Mouse (Mus musculus) heart, postnatal 0 days (tissue): ENCODE data around the gene Tshz2. TPM values are rescaled to one million over a fixed set of nuclear protein-coding genes. Genes with fewer than 3 reads are reported as not detected.

ENCODE experiments used
- ATAC-seq: fragments of 200-750 bp; cut with Nextera tagmentation; 2 replicates; pipeline ENCODE4 v1.8.0; 2017; ENCODE audit warnings: low read depth, moderate number of reproducible peaks, moderate library complexity; ENCODE audit not compliant: insufficient read depth
- DNase-seq: peaks from one replicate; pipeline ENCODE4 v3.0.0-alpha.2; 2016; ENCODE audit warnings: low spot score
- H3K27ac ChIP-seq: fragments of 300-500 bp; sonication (generic); 2 replicates; pipeline ENCODE4 v1.5.1; 2014; ENCODE audit warnings: low read depth, mild to moderate bottlenecking
- H3K27me3 ChIP-seq: fragments of 300-500 bp; sonication (generic); 2 replicates; pipeline ENCODE4 v1.6.1; 2014; ENCODE audit warnings: low read length, mixed read lengths; ENCODE audit not compliant: control insufficient read depth, insufficient read depth
- H3K36me3 ChIP-seq: fragments of 300-500 bp; sonication (generic); replicated peaks from 2 replicates; pipeline ENCODE4 v1.6.1; 2014; ENCODE audit warnings: low read length, mixed read lengths; ENCODE audit not compliant: control insufficient read depth, insufficient read depth
- H3K4me1 ChIP-seq: fragments of 300-500 bp; sonication (generic); 2 replicates; pipeline ENCODE4 v1.6.1; 2014; ENCODE audit warnings: antibody characterized with exemption; ENCODE audit not compliant: control insufficient read depth, insufficient read depth
- H3K4me2 ChIP-seq: fragments of 300-500 bp; sonication (generic); 2 replicates; pipeline ENCODE4 v1.6.1; 2014; ENCODE audit warnings: low read depth, mild to moderate bottlenecking, low read length, moderate library complexity
- H3K4me3 ChIP-seq: fragments of 300-500 bp; sonication (generic); 2 replicates; pipeline ENCODE4 v1.5.1; 2014; ENCODE audit warnings: low read depth, low read length
- H3K9ac ChIP-seq: fragments of 300-500 bp; sonication (generic); replicated peaks from 2 replicates; pipeline ENCODE4 v1.6.1; 2014; ENCODE audit warnings: low read depth, low read length, mixed read lengths
- H3K9me3 ChIP-seq: fragments of 300-500 bp; sonication (generic); replicated peaks from 2 replicates; pipeline ENCODE4 v1.6.1; 2016; ENCODE audit warnings: low read length; ENCODE audit not compliant: control insufficient read depth
- CTCF ChIP-seq: IDR thresholded peaks from 2 replicates; pipeline ENCODE4 v1.5.1; 2016; ENCODE audit warnings: antibody characterized with exemption, control low read depth, low read depth
- EP300 ChIP-seq: IDR thresholded peaks from 2 replicates; pipeline ENCODE4 v1.6.1; 2016; ENCODE audit warnings: antibody characterized with exemption, low read depth
- WGBS: fragments of 180-500 bp; shearing (Covaris S2); extraction: QIAGEN DNeasy Blood & Tissue Kit; methylation state at CpG from one replicate; pipeline ENCODE4 v1.1.7; 2014; 5-methylcytosine and 5-hydroxymethylcytosine counted together
- polyA plus RNA-seq: library from polyadenylated mRNA; unstranded; fragments of >200 nt; fragmentation: Nextera tagmentation; extraction: Ambion mirVana; gene quantifications from 2 replicates; pipeline ENCODE4 v1.2.1, GENCODE M21; 2015
- total RNA-seq: library from RNA; depleted of rRNA; stranded (reverse); fragments of >200 nt; gene quantifications from 2 replicates; pipeline ENCODE4 v1.2.3, GENCODE M21; 2014; ENCODE audit warnings: low replicate concordance

The Tshz2 gene
- total and polyA plus RNA-seq, 2 experiments from 2014 or later, result 2.8 to 7.8 TPM

DNA sequence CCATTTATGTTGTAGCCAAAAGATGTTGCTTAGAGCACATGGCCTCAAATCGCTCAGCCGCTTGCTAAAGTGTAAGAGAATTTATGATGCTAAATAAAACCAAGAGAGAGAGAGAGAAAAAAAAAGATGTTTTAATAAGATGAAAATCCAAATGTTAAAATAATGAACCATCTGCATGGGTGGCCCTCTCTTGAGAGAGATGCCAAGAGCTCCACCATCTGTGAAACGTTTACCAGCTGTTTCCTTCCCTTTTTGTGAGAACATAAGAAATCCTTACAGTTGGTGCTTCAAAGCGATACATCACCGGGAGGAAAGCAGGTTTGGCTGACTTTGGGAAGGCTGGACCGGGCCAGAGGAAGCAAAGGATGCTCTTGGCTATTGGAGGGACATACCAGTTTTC lies 32.6 kb upstream of the Tshz2 start:
- H3K4me1 ChIP-seq, result no peaks in the 10 kb centered on the region
- no peak overlapping the region for H3K9ac ChIP-seq
- 72% methylated on average over 6 of the region's 6 CpGs for WGBS
- no peak overlapping the region for H3K27ac ChIP-seq
- DNase-seq (no peak), ATAC-seq (no peak)
- H3K4me2 ChIP-seq, result no peak overlapping the region
- H3K4me3 ChIP-seq, result no peak overlapping the region
- no peaks in the 10 kb centered on the region for H3K36me3 ChIP-seq
- TF ChIP-seq CTCF (no peak), EP300 (no peak)
- H3K9me3 ChIP-seq, result no peaks in the 10 kb centered on the region
- no peaks in the 10 kb centered on the region for H3K27me3 ChIP-seq

- no peaks in the 10 kb centered on the region for H3K9me3 ChIP-seq
- H3K36me3 ChIP-seq, result no peaks in the 10 kb centered on the region
- no peaks in the 10 kb centered on the region for H3K4me1 ChIP-seq
- no peaks in the 10 kb centered on the region for H3K27me3 ChIP-seq
- 83% methylated on average over 13 of the region's 13 CpGs for WGBS
- no peak overlapping the region for H3K27ac ChIP-seq
- ATAC-seq, result no peak
- no peak overlapping the region for H3K4me3 ChIP-seq
- no peak overlapping the region for H3K9ac ChIP-seq
- TF ChIP-seq EP300, result no peak
- no peak for TF ChIP-seq CTCF
- H3K4me2 ChIP-seq, result no peak overlapping the region
- no peak for DNase-seq
Observed at GRCm38 (mm10) chr2:169606901-169607678, 25.7 kb upstream of the Tshz2 start.

- Histone ChIP-seq H3K36me3 (no peaks in the 10 kb centered on the region), H3K9ac (no peak overlapping the region), H3K4me2 (no peak overlapping the region), H3K27ac (no peak overlapping the region), H3K4me3 (no peak overlapping the region), H3K9me3 (no peaks in the 10 kb centered on the region), H3K27me3 (no peaks in the 10 kb centered on the region), H3K4me1 (no peaks in the 10 kb centered on the region)
- ATAC-seq (no peak), DNase-seq (no peak)
- TF ChIP-seq EP300 (no peak), CTCF (no peak)
- WGBS, result 30% methylated on average over 2 of the region's 2 CpGs
Observed at GRCm38 (mm10) chr2:169607787-169608186, 25.0 kb upstream of the Tshz2 start.

DNA sequence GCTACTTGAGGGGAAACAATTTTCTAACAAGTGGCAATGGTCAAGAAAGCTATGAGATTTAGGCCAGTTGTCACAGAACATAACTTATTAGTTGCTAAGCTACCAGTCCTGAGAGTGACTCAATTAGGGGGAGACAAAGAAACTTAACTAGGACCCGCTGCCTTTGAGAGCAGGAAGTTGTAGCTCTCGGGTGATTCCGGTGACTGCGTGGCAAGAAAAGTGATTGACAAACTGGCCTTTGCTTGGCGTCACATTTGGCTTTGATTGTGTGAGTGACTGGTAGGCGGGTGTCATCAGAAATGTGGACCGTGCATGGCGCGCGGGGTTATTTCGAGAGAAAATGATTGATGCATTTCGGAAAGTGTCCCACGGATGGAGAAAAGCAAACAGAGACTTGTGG lies 22.9 kb upstream of the Tshz2 start:
- no peaks in the 10 kb centered on the region for H3K36me3 ChIP-seq
- no peaks in the 10 kb centered on the region; the same call in 1 of the 2 replicates for H3K4me1 ChIP-seq
- no peaks in the 10 kb centered on the region for H3K27me3 ChIP-seq
- no peaks in the 10 kb centered on the region for H3K9me3 ChIP-seq
- no peak for TF ChIP-seq CTCF
- no peak for TF ChIP-seq EP300
- H3K27ac ChIP-seq, result no peak overlapping the region
- H3K9ac ChIP-seq, result no peak overlapping the region
- ATAC-seq (no peak), DNase-seq (no peak)
- no peak overlapping the region for H3K4me3 ChIP-seq
- WGBS, result 61% methylated on average over 13 of the region's 13 CpGs
- H3K4me2 ChIP-seq, result peak overlapping the region; percentile 12; the same call in 1 of the 2 replicates

DNA sequence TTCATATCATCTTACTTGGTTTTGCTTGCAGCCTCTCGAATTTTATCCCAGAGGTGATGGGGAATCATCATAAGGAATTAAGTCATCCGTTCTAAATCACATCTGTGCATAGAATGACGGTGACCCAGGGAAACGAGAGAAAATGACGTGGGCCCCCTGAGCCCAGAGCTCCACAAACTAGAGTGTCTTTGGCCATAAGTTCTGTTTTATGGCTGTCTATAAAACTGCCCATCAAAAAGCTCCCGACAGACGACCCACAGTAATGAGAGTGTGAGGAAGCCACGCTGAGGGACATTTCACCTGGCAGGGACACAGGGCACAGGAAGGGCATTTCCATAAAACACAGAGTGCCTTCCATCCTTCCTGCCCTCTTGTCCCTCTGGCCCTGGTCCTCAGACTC lies 21.9 kb upstream of the Tshz2 start:
- H3K4me1 ChIP-seq, result no peaks in the 10 kb centered on the region; the same call in 1 of the 2 replicates
- no peak overlapping the region for H3K27ac ChIP-seq
- H3K4me3 ChIP-seq, result no peak overlapping the region
- no peaks in the 10 kb centered on the region for H3K36me3 ChIP-seq
- no peaks in the 10 kb centered on the region for H3K27me3 ChIP-seq
- ATAC-seq, result no peak
- TF ChIP-seq EP300 (no peak), CTCF (no peak)
- no peak overlapping the region for H3K9ac ChIP-seq
- no peak overlapping the region for H3K4me2 ChIP-seq
- 76% methylated on average over 8 of the region's 8 CpGs for WGBS
- no peaks in the 10 kb centered on the region for H3K9me3 ChIP-seq
- no peak for DNase-seq

DNA sequence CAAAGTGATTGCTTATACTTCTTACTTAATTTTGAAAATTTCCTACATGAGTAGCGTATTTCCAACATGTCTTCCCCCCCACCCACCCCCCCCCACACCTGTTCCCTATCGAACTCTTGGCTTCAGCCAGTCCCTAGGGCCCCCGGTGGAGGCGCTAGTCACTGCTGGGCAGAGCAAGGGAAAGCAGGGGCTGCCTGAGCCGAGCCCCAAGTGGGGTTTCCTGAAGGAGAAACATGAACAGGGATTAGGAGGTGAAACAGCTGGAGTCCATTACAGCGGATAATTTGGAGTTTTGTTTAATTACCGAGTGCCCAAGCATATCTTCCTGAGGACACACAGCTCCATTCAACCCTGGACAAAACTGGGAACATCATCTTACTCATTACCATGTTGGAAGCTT lies 21.3 kb upstream of the Tshz2 start:
- 42% methylated on average over 7 of the region's 7 CpGs for WGBS
- DNase-seq (no peak), ATAC-seq (no peak)
- H3K4me2 ChIP-seq, result no peak overlapping the region
- H3K27ac ChIP-seq, result no peak overlapping the region
- H3K4me1 ChIP-seq, result no peaks in the 10 kb centered on the region; the same call in 1 of the 2 replicates
- H3K9me3 ChIP-seq, result no peaks in the 10 kb centered on the region
- H3K4me3 ChIP-seq, result no peak overlapping the region
- TF ChIP-seq EP300 (no peak), CTCF (no peak)
- no peaks in the 10 kb centered on the region for H3K27me3 ChIP-seq
- H3K36me3 ChIP-seq, result no peaks in the 10 kb centered on the region
- no peak overlapping the region for H3K9ac ChIP-seq
